ENCODE assay signal across 21 mouse cellular contexts in the genomic region with DNA sequence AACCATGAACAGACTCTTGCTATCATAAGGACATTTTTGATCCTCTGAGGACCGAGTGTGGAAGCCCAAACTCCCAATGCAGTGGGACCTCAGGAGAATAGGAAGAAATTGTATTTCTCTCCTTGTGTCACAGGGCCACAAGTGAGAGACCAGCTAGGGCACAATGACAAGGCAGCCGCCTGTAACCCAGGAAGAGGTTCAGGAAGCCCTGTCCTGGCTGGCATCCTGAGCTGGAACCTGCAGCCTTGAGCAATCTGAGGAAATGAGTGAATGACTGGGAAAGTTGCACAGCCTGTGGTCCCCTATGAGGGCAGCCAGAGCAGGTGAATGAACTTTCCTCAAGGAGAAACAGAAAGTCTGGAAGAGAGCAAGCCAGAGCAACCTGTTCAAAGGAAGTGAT.
DNase-seq lines count a peak whose midpoint lies in the region; ATAC-seq lines count a peak whose summit lies in the region.
"Had no signal": no experiment of that assay in that cellular context is flagged by ENCODE, and none has a peak within 500 bp of the region (broad histone marks: within the 10 kb centered on the region; RNA-seq: fewer than 3 reads in every experiment).

No protein-coding gene starts in this region.

- H3K9ac ChIP-seq in forebrain, embryonic 11.5 days (ENCODE audit: low read length): no peak overlapping the region
- no peak overlapping the region for H3K9ac ChIP-seq in midbrain, embryonic 11.5 days (ENCODE audit: low read length)
- no peak overlapping the region for H3K9ac ChIP-seq in midbrain, embryonic 15.5 days

- H3K4me1 ChIP-seq in forebrain, embryonic 10.5 days: peaks cover 30% of the 10 kb centered on the region
- H3K4me1 ChIP-seq in forebrain, embryonic 11.5 days (replicated peaks; ENCODE audit: control insufficient read depth, insufficient read depth, low read length): peaks cover 10% of the 10 kb centered on the region; the same call in 1 of the 2 replicates
- H3K4me1 ChIP-seq in midbrain, embryonic 11.5 days (ENCODE audit: control insufficient read depth, insufficient read depth, low read length): peaks cover 5% of the 10 kb centered on the region
- H3K4me1 ChIP-seq in midbrain, embryonic 15.5 days: peaks cover 11% of the 10 kb centered on the region; the same call in 1 of the 2 replicates

- 91% methylated on average over 2 of the region's 2 CpGs for WGBS in forebrain, embryonic 10.5 days
- 93% methylated on average over 2 of the region's 2 CpGs for WGBS in forebrain, embryonic 11.5 days
- WGBS in midbrain, embryonic 11.5 days: 90% methylated on average over 2 of the region's 2 CpGs
- 91% methylated on average over 2 of the region's 2 CpGs for WGBS in midbrain, embryonic 15.5 days

- no peaks in the 10 kb centered on the region for H3K36me3 ChIP-seq in forebrain, embryonic 10.5 days (replicated peaks)
- H3K36me3 ChIP-seq in forebrain, embryonic 11.5 days (ENCODE audit: control insufficient read depth, insufficient read depth, low read length): no peaks in the 10 kb centered on the region
- H3K36me3 ChIP-seq in midbrain, embryonic 11.5 days (ENCODE audit: control insufficient read depth, insufficient read depth, low read length): no peaks in the 10 kb centered on the region
- no peaks in the 10 kb centered on the region for H3K36me3 ChIP-seq in midbrain, embryonic 15.5 days (replicated peaks)
- H3K36me3 ChIP-seq: G1E had no signal

- H3K4me3 ChIP-seq in forebrain, embryonic 10.5 days: no peak overlapping the region
- H3K4me3 ChIP-seq in forebrain, embryonic 11.5 days (ENCODE audit: low read depth, low read length): no peak overlapping the region
- no peak overlapping the region for H3K4me3 ChIP-seq in midbrain, embryonic 11.5 days (ENCODE audit: low read depth, low read length)
- H3K4me3 ChIP-seq in midbrain, embryonic 15.5 days: no peak overlapping the region

- no peak overlapping the region for H3K4me2 ChIP-seq in forebrain, embryonic 11.5 days (ENCODE audit: low read depth, low read length, severe bottlenecking)
- H3K4me2 ChIP-seq in midbrain, embryonic 11.5 days: no peak overlapping the region
- no peak overlapping the region for H3K4me2 ChIP-seq in midbrain, embryonic 15.5 days

- ATAC-seq in forebrain, embryonic 11.5 days (replicated peaks; ENCODE audit: low FRiP score): no peak
- ATAC-seq in midbrain, embryonic 11.5 days (ENCODE audit: low FRiP score): no peak
- ATAC-seq in midbrain, embryonic 15.5 days (replicated peaks): no peak
- ATAC-seq: activated CD4-positive, CD25-positive, alpha-beta regulatory T cell, adult 4 months; CD4-positive, CD25-positive, alpha-beta regulatory T cell, adult 4 months; Patski had no signal

- peaks cover 23% of the 10 kb centered on the region for H3K27me3 ChIP-seq in forebrain, embryonic 10.5 days (ENCODE audit: poor library complexity, severe bottlenecking)
- H3K27me3 ChIP-seq in forebrain, embryonic 11.5 days (ENCODE audit: control insufficient read depth, insufficient read depth, low read length): no peaks in the 10 kb centered on the region
- peaks cover 9% of the 10 kb centered on the region; the same call in 1 of the 2 replicates for H3K27me3 ChIP-seq in midbrain, embryonic 11.5 days (ENCODE audit: control insufficient read depth, insufficient read depth, low read length)
- H3K27me3 ChIP-seq in midbrain, embryonic 15.5 days (replicated peaks): no peaks in the 10 kb centered on the region
- H3K27me3 ChIP-seq: CH12.LX, Patski had no signal

- peaks cover 1% of the 10 kb centered on the region; the same call in 1 of the 2 replicates for H3K9me3 ChIP-seq in forebrain, embryonic 10.5 days
- no peaks in the 10 kb centered on the region for H3K9me3 ChIP-seq in forebrain, embryonic 11.5 days (ENCODE audit: control insufficient read depth, low read length)
- no peaks in the 10 kb centered on the region for H3K9me3 ChIP-seq in midbrain, embryonic 11.5 days (ENCODE audit: control insufficient read depth, low read length)
- no peaks in the 10 kb centered on the region for H3K9me3 ChIP-seq in midbrain, embryonic 15.5 days

- no peak for DNase-seq in forebrain, embryonic 10.5 days (ENCODE audit: extremely low spot score, low spot score)
- no peak for DNase-seq in forebrain, embryonic 11.5 days (ENCODE audit: low spot score)
- peak; percentile 63 for DNase-seq in heart, adult 11 months
- DNase-seq in heart, postnatal 4 days: no peak
- peak; percentile 71 for DNase-seq in midbrain, embryonic 11.5 days (ENCODE audit: low spot score, missing footprints)
- DNase-seq: adrenal gland, adult 2 months; adrenal gland, adult 8-10 months; adrenal gland, postnatal 10 days; adrenal gland, postnatal 14 days; adrenal gland, postnatal 25 days; adrenal gland, postnatal 36 days; B cell, adult 2 months; cerebellum, adult 11 months; cerebellum, adult 11-12 months; cerebellum, adult 18-20 months had no signal

- H3K27ac ChIP-seq in forebrain, embryonic 10.5 days: 0 out of 2 replicates have a peak overlapping the region, but pooled peaks have one; percentile 21
- H3K27ac ChIP-seq in forebrain, embryonic 11.5 days (ENCODE audit: low read depth, low read length): no peak overlapping the region
- no peak overlapping the region for H3K27ac ChIP-seq in midbrain, embryonic 11.5 days (ENCODE audit: low read depth, low read length)
- no peak overlapping the region for H3K27ac ChIP-seq in midbrain, embryonic 15.5 days

Comparison
In these comparisons a context has a peak if more than half of its experiments do, and no peak if none do; other contexts are left out.
1. DNase-seq: peak in heart, adult 11 months (single experiment) and midbrain, embryonic 11.5 days (single experiment); none in forebrain, embryonic 10.5 days (single experiment), forebrain, embryonic 11.5 days (single experiment) and heart, postnatal 4 days (single experiment).